In genomic region chr11:29239353-29239752, GRCm38 (mm10) we compare ENCODE assay signal across 26 mouse cellular contexts.
"Had no signal": no experiment of that assay in that cellular context is flagged by ENCODE, and none has a peak within 500 bp of the region (broad histone marks: within the 10 kb centered on the region; RNA-seq: fewer than 3 reads in every experiment).

No protein-coding gene starts in this region.

- H3K27me3 ChIP-seq: heart, embryonic 12.5 days; hindbrain, embryonic 12.5 days; intestine, embryonic 15.5 days; limb, embryonic 12.5 days; liver, embryonic 13.5 days had no signal

- H3K4me1 ChIP-seq: heart, embryonic 10.5 days; heart, embryonic 12.5 days; hindbrain, embryonic 10.5 days; hindbrain, embryonic 12.5 days; intestine, embryonic 15.5 days; limb, embryonic 10.5 days; limb, embryonic 12.5 days had no signal

- DNase-seq: gastrocnemius, adult 2 months; gastrocnemius, postnatal 10 days; gastrocnemius, postnatal 25 days; heart, adult 18-20 months; heart, postnatal 10 days; heart, postnatal 4 days; kidney, adult 18-20 months; kidney, adult 8-10 months; kidney, postnatal 10 days; kidney, postnatal 25 days; kidney, postnatal 4 days; liver; liver, embryonic 13.5 days had no signal

- H3K9ac ChIP-seq: heart, embryonic 12.5 days; hindbrain, embryonic 12.5 days; hindbrain, embryonic 14.5 days; intestine, embryonic 15.5 days; limb, embryonic 12.5 days; liver, embryonic 13.5 days had no signal

- ATAC-seq: hindbrain, embryonic 16.5 days; inflammation-experienced regulatory T-cells, adult 6 months; intestine, embryonic 15.5 days; intestine, postnatal 0 days had no signal

- H3K9me3 ChIP-seq: heart, embryonic 10.5 days; heart, embryonic 12.5 days; hindbrain, embryonic 10.5 days; hindbrain, embryonic 12.5 days; intestine, embryonic 15.5 days; limb, embryonic 10.5 days; limb, embryonic 12.5 days; liver, embryonic 13.5 days had no signal

- H3K27ac ChIP-seq: gastrocnemius, adult 2 months; heart, embryonic 10.5 days; hindbrain, embryonic 10.5 days; hindbrain, embryonic 12.5 days; hindbrain, embryonic 14.5 days; intestine, embryonic 15.5 days; left cerebral cortex, adult 2 months; limb, embryonic 10.5 days; limb, embryonic 12.5 days; liver, embryonic 13.5 days had no signal

- H3K4me2 ChIP-seq: heart, embryonic 12.5 days; hindbrain, embryonic 12.5 days; hindbrain, embryonic 14.5 days; intestine, embryonic 15.5 days; limb, embryonic 12.5 days; liver, embryonic 11.5 days; liver, embryonic 13.5 days had no signal

- H3K4me3 ChIP-seq: gastrocnemius, adult 2 months; heart, embryonic 10.5 days; heart, embryonic 12.5 days; hindbrain, embryonic 10.5 days; hindbrain, embryonic 12.5 days; intestine, embryonic 15.5 days; left cerebral cortex, adult 2 months; limb, embryonic 10.5 days; limb, embryonic 12.5 days; liver, embryonic 13.5 days had no signal
